Mouse (Mus musculus) layer of hippocampus, adult 11-12 months (tissue): ENCODE data around the gene Foxa3.

Experiments
- DNase-seq: peaks from one replicate; pipeline ENCODE4 v3.0.0; 2022; ENCODE audit warnings: low spot score

Foxa3 gene

GRCm38 (mm10) chr7:19000421-19000820 lies 22.9 kb downstream of the Foxa3 start:
- DNase-seq, result no peak

- no peak for DNase-seq
Measured at GRCm38 (mm10) chr7:18998835-18999234, 24.5 kb downstream of the Foxa3 start.

GRCm38 (mm10) chr7:18993036-18993435 lies 30.3 kb downstream of the Foxa3 start:
- no peak for DNase-seq

- DNase-seq, result peak; percentile 44
Measured at GRCm38 (mm10) chr7:18992294-18992675, 31.1 kb downstream of the Foxa3 start.

- peak; percentile 44 for DNase-seq
Measured at GRCm38 (mm10) chr7:18991660-18992293, 31.6 kb downstream of the Foxa3 start.

GRCm38 (mm10) chr7:18990601-18991295 lies 32.6 kb downstream of the Foxa3 start, which contains the start of gene Mypop:
Gene Mypop, plus strand, starts transcription at chr7:18991245.
- DNase-seq, result peak; percentile 100

- DNase-seq, result peak; percentile 36
Measured at GRCm38 (mm10) chr7:18989995-18990394, 33.3 kb downstream of the Foxa3 start.

- no peak for DNase-seq
Measured at GRCm38 (mm10) chr7:18988780-18989179, 34.6 kb downstream of the Foxa3 start.

GRCm38 (mm10) chr7:18987747-18988146 lies 35.6 kb downstream of the Foxa3 start:
- DNase-seq, result no peak

GRCm38 (mm10) chr7:18987100-18987499 lies 36.2 kb downstream of the Foxa3 start, which contains the start of gene Nanos2:
Gene Nanos2, plus strand, starts transcription at chr7:18987400.
- DNase-seq, result no peak

GRCm38 (mm10) chr7:18986503-18986902 lies 36.8 kb downstream of the Foxa3 start:
- no peak for DNase-seq

GRCm38 (mm10) chr7:18978381-18978780 lies 45.0 kb downstream of the Foxa3 start:
- DNase-seq, result peak; percentile 63

GRCm38 (mm10) chr7:18970956-18971355 lies 52.4 kb downstream of the Foxa3 start:
- no peak for DNase-seq

- DNase-seq, result no peak
Measured at GRCm38 (mm10) chr7:18967603-18968002, 55.7 kb downstream of the Foxa3 start.

- DNase-seq, result no peak
Measured at GRCm38 (mm10) chr7:18965312-18965711, 58.0 kb downstream of the Foxa3 start.

- DNase-seq, result no peak
Measured at GRCm38 (mm10) chr7:18963294-18963843, 60.0 kb downstream of the Foxa3 start.
